Mouse (Mus musculus) intestine, embryonic 14.5 days (tissue): ENCODE measurements around the gene Spata1. TPM values are rescaled to one million over a fixed set of nuclear protein-coding genes. Genes with fewer than 3 reads are reported as not detected.
A peak's percentile ranks its signal among the peaks of the same experiment; 100 is the strongest.

ENCODE experiments used
- ATAC-seq: fragments of 200-750 bp; cut with Nextera tagmentation; replicated peaks from 2 replicates; pipeline ENCODE4 v1.8.0; 2017; ENCODE audit warnings: low read depth, moderate number of reproducible peaks, moderate TSS enrichment, moderate library complexity; ENCODE audit not compliant: low FRiP score, low TSS enrichment
- DNase-seq: peaks from one replicate; pipeline ENCODE4 v3.0.0-alpha.2; 2018; ENCODE audit warnings: low spot score
- H3K27ac ChIP-seq: fragments of 300-500 bp; sonication (generic); 2 replicates; pipeline ENCODE4 v1.5.1; 2014; ENCODE audit warnings: low read depth, mild to moderate bottlenecking, control low read depth
- H3K27me3 ChIP-seq: fragments of 300-500 bp; sonication (generic); replicated peaks from 2 replicates; pipeline ENCODE4 v1.6.1; 2014; ENCODE audit warnings: low read length, control low read depth; ENCODE audit not compliant: control insufficient read depth, insufficient read depth
- H3K36me3 ChIP-seq: fragments of 300-500 bp; sonication (generic); 2 replicates; pipeline ENCODE4 v1.6.1; 2014; ENCODE audit warnings: low read length, control low read depth; ENCODE audit not compliant: control insufficient read depth, insufficient read depth
- H3K4me1 ChIP-seq: fragments of 300-500 bp; sonication (generic); replicated peaks from 2 replicates; pipeline ENCODE4 v1.6.1; 2014; ENCODE audit warnings: low read length, control low read depth, mixed read lengths; ENCODE audit not compliant: control insufficient read depth, insufficient read depth
- H3K4me2 ChIP-seq: fragments of 300-500 bp; sonication (generic); 2 replicates; pipeline ENCODE4 v1.6.1; 2014; ENCODE audit warnings: low read length
- H3K4me3 ChIP-seq: fragments of 300-500 bp; sonication (generic); 2 replicates; pipeline ENCODE4 v1.5.1; 2014; ENCODE audit warnings: low read depth, low read length, control low read depth, mixed read lengths
- H3K9ac ChIP-seq: fragments of 300-500 bp; sonication (generic); 2 replicates; pipeline ENCODE4 v1.6.1; 2014; ENCODE audit warnings: mild to moderate bottlenecking, low read length
- H3K9me3 ChIP-seq: fragments of 300-500 bp; sonication (generic); 2 replicates; pipeline ENCODE4 v1.6.1; 2016; ENCODE audit warnings: low read length, control low read depth; ENCODE audit not compliant: control insufficient read depth
- WGBS: fragments of 180-500 bp; shearing (Covaris S2); extraction: QIAGEN DNeasy Blood & Tissue Kit; methylation state at CpG from one replicate; pipeline ENCODE4 v1.1.7; 2014; 5-methylcytosine and 5-hydroxymethylcytosine counted together
- polyA plus RNA-seq: library from polyadenylated mRNA; unstranded; fragments of >200 nt; fragmentation: Nextera tagmentation; extraction: Ambion mirVana; gene quantifications from 2 replicates; pipeline ENCODE4 v1.2.1, GENCODE M21; 2014

The Spata1 gene
- 3.7 and 4.4 TPM in 2 replicates for polyA plus RNA-seq

- H3K27me3 ChIP-seq = no peaks in the 10 kb centered on the region
- H3K4me1 ChIP-seq = peaks cover 14% of the 10 kb centered on the region
- H3K9me3 ChIP-seq = no peaks in the 10 kb centered on the region
- ATAC-seq (peak; percentile 95), DNase-seq (peak; percentile 90)
- peak within 1 kb of the TSS; percentile 82 for H3K27ac ChIP-seq
- H3K9ac ChIP-seq = peak within 1 kb of the TSS; percentile 80
- peaks cover 17% of the 10 kb centered on the region for H3K36me3 ChIP-seq
- H3K4me3 ChIP-seq = peak within 1 kb of the TSS; percentile 73
- H3K4me2 ChIP-seq = peak within 1 kb of the TSS; percentile 65
- WGBS = under 1% methylated on average over 42 of the region's 88 CpGs
Measured at GRCm38 (mm10) chr3:146499431-146500002, at the start of gene Spata1, which contains the start of gene Gng5. Spata1 (minus strand) TSS chr3:146499753. Gng5 (plus strand) TSS chr3:146499807.

GRCm38 (mm10) chr3:146543632-146544031, 44.1 kb upstream of the Spata1 start:
- Histone ChIP-seq H3K9me3 (no peaks in the 10 kb centered on the region), H3K4me3 (no peak overlapping the region), H3K27me3 (no peaks in the 10 kb centered on the region), H3K9ac (no peak overlapping the region), H3K4me1 (no peaks in the 10 kb centered on the region), H3K4me2 (no peak overlapping the region), H3K36me3 (no peaks in the 10 kb centered on the region), H3K27ac (no peak overlapping the region)
- DNase-seq (no peak), ATAC-seq (no peak)
- 16% methylated on average over 1 of the region's 1 CpGs for WGBS

- Histone ChIP-seq H3K27me3 (no peaks in the 10 kb centered on the region), H3K4me1 (no peaks in the 10 kb centered on the region)
- WGBS = 57% methylated on average over 4 of the region's 4 CpGs
Measured at GRCm38 (mm10) chr3:146540521-146541273, 41.1 kb upstream of the Spata1 start.

GRCm38 (mm10) chr3:146534986-146535385, 35.4 kb upstream of the Spata1 start:
- Histone ChIP-seq H3K4me1 (no peaks in the 10 kb centered on the region), H3K27me3 (no peaks in the 10 kb centered on the region), H3K9me3 (no peaks in the 10 kb centered on the region), H3K27ac (no peak overlapping the region), H3K4me3 (no peak overlapping the region), H3K36me3 (no peaks in the 10 kb centered on the region), H3K4me2 (no peak overlapping the region), H3K9ac (no peak overlapping the region)
- ATAC-seq (no peak), DNase-seq (no peak)
- WGBS = 64% methylated on average over 6 of the region's 6 CpGs

More at GRCm38 (mm10) chr3:146540521-146541273, 41.1 kb upstream of the Spata1 start:
- ATAC-seq (no peak), DNase-seq (no peak)
- Histone ChIP-seq H3K27ac (no peak overlapping the region), H3K9ac (no peak overlapping the region), H3K4me3 (no peak overlapping the region), H3K9me3 (no peaks in the 10 kb centered on the region), H3K36me3 (no peaks in the 10 kb centered on the region), H3K4me2 (no peak overlapping the region)

GRCm38 (mm10) chr3:146528335-146528734, 28.8 kb upstream of the Spata1 start:
- WGBS = 52% methylated on average over 2 of the region's 2 CpGs
- H3K4me2 ChIP-seq = no peak overlapping the region
- ATAC-seq (no peak), DNase-seq (no peak)
- no peak overlapping the region for H3K4me3 ChIP-seq
- no peaks in the 10 kb centered on the region for H3K4me1 ChIP-seq
- no peaks in the 10 kb centered on the region for H3K27me3 ChIP-seq
- no peaks in the 10 kb centered on the region for H3K9me3 ChIP-seq
- no peaks in the 10 kb centered on the region for H3K36me3 ChIP-seq
- no peak overlapping the region for H3K9ac ChIP-seq
- no peak overlapping the region for H3K27ac ChIP-seq

GRCm38 (mm10) chr3:146521652-146522020, 22.1 kb upstream of the Spata1 start:
- H3K4me2 ChIP-seq = peak overlapping the region; percentile 77
- H3K27me3 ChIP-seq = no peaks in the 10 kb centered on the region
- peaks cover 24% of the 10 kb centered on the region for H3K36me3 ChIP-seq
- ATAC-seq = no peak
- peak overlapping the region; percentile 81 for H3K4me3 ChIP-seq
- DNase-seq = no peak
- H3K9me3 ChIP-seq = no peaks in the 10 kb centered on the region
- WGBS = 8% methylated on average over 8 of the region's 8 CpGs
- H3K9ac ChIP-seq = peak overlapping the region; percentile 94
- H3K4me1 ChIP-seq = no peaks in the 10 kb centered on the region
- peak overlapping the region; percentile 98 for H3K27ac ChIP-seq

- H3K4me3 ChIP-seq = peak within 1 kb of the TSS; percentile 81
- ATAC-seq (peak; percentile 95), DNase-seq (peak; percentile 93)
- no peaks in the 10 kb centered on the region for H3K9me3 ChIP-seq
- no peaks in the 10 kb centered on the region for H3K4me1 ChIP-seq
- H3K27ac ChIP-seq = peak within 1 kb of the TSS; percentile 98
- H3K36me3 ChIP-seq = peaks cover 24% of the 10 kb centered on the region
- no peaks in the 10 kb centered on the region for H3K27me3 ChIP-seq
- H3K4me2 ChIP-seq = peak within 1 kb of the TSS; percentile 77
- under 1% methylated on average over 61 of the region's 82 CpGs for WGBS
- H3K9ac ChIP-seq = peak within 1 kb of the TSS; percentile 94
Measured at GRCm38 (mm10) chr3:146520798-146521651, 21.5 kb upstream of the Spata1 start, which contains the start of gene Rpf1. Rpf1 (minus strand) TSS chr3:146521429.

GRCm38 (mm10) chr3:146520226-146520797, 20.8 kb upstream of the Spata1 start:
- peak; percentile 1; the same call in 1 of the 2 replicates for ATAC-seq

More at GRCm38 (mm10) chr3:146520226-146520797, 20.8 kb upstream of the Spata1 start:
- Histone ChIP-seq H3K36me3 (peaks cover 26% of the 10 kb centered on the region), H3K4me1 (no peaks in the 10 kb centered on the region), H3K27me3 (no peaks in the 10 kb centered on the region), H3K27ac (peak overlapping the region; percentile 98), H3K4me2 (peak overlapping the region; percentile 77), H3K9me3 (no peaks in the 10 kb centered on the region), H3K4me3 (peak overlapping the region; percentile 81), H3K9ac (peak overlapping the region; percentile 94)
- no peak for DNase-seq
- WGBS = 26% methylated on average over 5 of the region's 5 CpGs
